Mouse (Mus musculus) liver, embryonic 14.5 days (tissue): Measurements from ENCODE around the gene Gabrr3. TPM values are rescaled to one million over a fixed set of nuclear protein-coding genes. Genes with fewer than 3 reads are reported as not detected.

ENCODE experiments used
- ATAC-seq: fragments of 200-750 bp; cut with Nextera tagmentation; 2 replicates; pipeline ENCODE4 v1.8.0; 2017; ENCODE audit warnings: moderate number of reproducible peaks, mild to moderate bottlenecking, moderate library complexity; ENCODE audit not compliant: insufficient read depth
- DNase-seq, 3 experiments: peaks; one replicate each; pipeline ENCODE4 v3.0.0-alpha.2; 2012 to 2013; ENCODE audit warnings: low read depth in 3 of 3, low spot score in 3 of 3
- H3K27ac ChIP-seq: fragments of 300-500 bp; sonication (generic); 2 replicates; pipeline ENCODE4 v1.5.1; 2014; ENCODE audit warnings: moderate library complexity, mild to moderate bottlenecking, control low read depth, inconsistent platforms
- H3K27me3 ChIP-seq: fragments of 300-500 bp; sonication (generic); 2 replicates; pipeline ENCODE4 v1.6.1; 2014; ENCODE audit warnings: mild to moderate bottlenecking, low read length, moderate library complexity; ENCODE audit not compliant: control insufficient read depth, insufficient read depth
- H3K36me3 ChIP-seq: fragments of 300-500 bp; sonication (generic); replicated peaks from 2 replicates; pipeline ENCODE4 v1.6.1; 2014; ENCODE audit warnings: low read depth; ENCODE audit not compliant: control insufficient read depth, insufficient read depth
- H3K4me1 ChIP-seq, 2 experiments: fragments of 200-500 bp in 1 of 2; fragments of 300-500 bp in 1 of 2; sonication (generic) in 1 of 2; replicated peaks; 2 replicates each; pipeline ENCODE4 v1.6.1; 2012 to 2014; ENCODE audit warnings: antibody characterized with exemption in 1 of 2, inconsistent platforms in 1 of 2, low read length in 1 of 2; ENCODE audit not compliant: control insufficient read depth in 2 of 2, insufficient read depth in 2 of 2
- H3K4me2 ChIP-seq: fragments of 300-500 bp; sonication (generic); 2 replicates; pipeline ENCODE4 v1.6.1; 2014; ENCODE audit warnings: low read depth, mild to moderate bottlenecking, control low read depth, moderate library complexity
- H3K4me3 ChIP-seq, 2 experiments: fragments of 200-500 bp in 1 of 2; fragments of 300-500 bp in 1 of 2; sonication (generic) in 1 of 2; 2 replicates each; pipeline ENCODE4 v1.5.1; 2012 to 2014; ENCODE audit warnings: low read depth in 2 of 2, low read length in 2 of 2, mild to moderate bottlenecking in 2 of 2, control low read depth in 1 of 2, inconsistent platforms in 1 of 2, moderate library complexity in 1 of 2; ENCODE audit not compliant: insufficient read depth in 1 of 2
- H3K9ac ChIP-seq: fragments of 300-500 bp; sonication (generic); replicated peaks from 2 replicates; pipeline ENCODE4 v1.6.1; 2014; ENCODE audit warnings: mild to moderate bottlenecking, control low read depth, moderate library complexity
- H3K9me3 ChIP-seq: fragments of 300-500 bp; sonication (generic); 2 replicates; pipeline ENCODE4 v1.6.1; 2016; ENCODE audit warnings: low read length, mixed read lengths; ENCODE audit not compliant: control insufficient read depth
- CTCF ChIP-seq: IDR thresholded peaks from 2 replicates; pipeline ENCODE4 v1.5.1; 2016; ENCODE audit warnings: antibody characterized with exemption, low read depth, control low read depth
- EP300 ChIP-seq: IDR thresholded peaks from 2 replicates; pipeline ENCODE4 v1.6.1; 2016; ENCODE audit warnings: antibody characterized with exemption, low read depth
- WGBS: fragments of 180-500 bp; shearing (Covaris S2); extraction: QIAGEN DNeasy Blood & Tissue Kit; methylation state at CpG from one replicate; pipeline ENCODE4 v1.1.7; 2014; ENCODE audit not compliant: insufficient replicate concordance; 5-methylcytosine and 5-hydroxymethylcytosine counted together
- polyA plus RNA-seq, 2 experiments: library from polyadenylated mRNA; depleted of rRNA in 1 of 2; stranded (reverse) in 1 of 2; unstranded in 1 of 2; fragments of >200 nt; fragmentation: Nextera tagmentation in 1 of 2; extraction: Ambion mirVana in 1 of 2; gene quantifications; 2 replicates each; pipeline versions ENCODE4 v1.2.1 to v1.2.3; 2012 to 2014

The Gabrr3 gene
- polyA plus RNA-seq (2012; rRNA removed) (not detected in 2 replicates), polyA plus RNA-seq (2014; fragmentation: Nextera tagmentation; extraction: Ambion mirVana) (not detected in 2 replicates)

- Histone ChIP-seq H3K27me3 (no peaks in the 10 kb centered on the region), H3K9ac (no peak within 1 kb of the TSS), H3K4me1 (no peaks in the 10 kb centered on the region), H3K4me2 (no peak within 1 kb of the TSS), H3K9me3 (no peaks in the 10 kb centered on the region), H3K4me3 (no peak within 1 kb of the TSS), H3K36me3 (no peaks in the 10 kb centered on the region), H3K27ac (no peak within 1 kb of the TSS)
- 39% methylated on average over 5 of the region's 5 CpGs for WGBS
- TF ChIP-seq EP300 (no peak), CTCF (no peak)
- no peak for ATAC-seq
- DNase-seq = no peak
These were observed at the start of gene Gabrr3 for GRCm38 (mm10) chr16:59407032-59407431. Gene Gabrr3, plus strand, starts transcription at chr16:59407332.

GRCm38 (mm10) chr16:59363893-59364292, 43.2 kb upstream of the Gabrr3 start, which contains the start of gene Olfr209:
Gene Olfr209, minus strand, starts transcription at chr16:59363993.
- H3K4me3 ChIP-seq = no peak within 1 kb of the TSS
- no peaks in the 10 kb centered on the region for H3K4me1 ChIP-seq
- TF ChIP-seq EP300 (no peak), CTCF (no peak)
- DNase-seq = no peak
- 39% methylated on average over 2 of the region's 2 CpGs for WGBS
- no peaks in the 10 kb centered on the region for H3K36me3 ChIP-seq
- no peak within 1 kb of the TSS for H3K4me2 ChIP-seq
- no peaks in the 10 kb centered on the region for H3K27me3 ChIP-seq
- no peaks in the 10 kb centered on the region for H3K9me3 ChIP-seq
- no peak within 1 kb of the TSS for H3K27ac ChIP-seq
- no peak within 1 kb of the TSS for H3K9ac ChIP-seq
- no peak for ATAC-seq

GRCm38 (mm10) chr16:59393300-59393699, 13.8 kb upstream of the Gabrr3 start:
- DNase-seq (no peak), ATAC-seq (no peak)
- no peak for TF ChIP-seq EP300
- TF ChIP-seq CTCF = no peak
- 60% methylated on average over 3 of the region's 3 CpGs for WGBS
- Histone ChIP-seq H3K27me3 (no peaks in the 10 kb centered on the region), H3K4me1 (no peaks in the 10 kb centered on the region), H3K36me3 (no peaks in the 10 kb centered on the region), H3K9me3 (no peaks in the 10 kb centered on the region), H3K27ac (no peak overlapping the region), H3K9ac (no peak overlapping the region), H3K4me3 (no peak overlapping the region), H3K4me2 (no peak overlapping the region)

GRCm38 (mm10) chr16:59401102-59401501, 6.0 kb upstream of the Gabrr3 start:
- Histone ChIP-seq H3K27me3 (no peaks in the 10 kb centered on the region), H3K4me2 (no peak overlapping the region), H3K4me3 (no peak overlapping the region), H3K4me1 (no peaks in the 10 kb centered on the region), H3K9me3 (no peaks in the 10 kb centered on the region), H3K27ac (no peak overlapping the region), H3K9ac (no peak overlapping the region), H3K36me3 (no peaks in the 10 kb centered on the region)
- DNase-seq (no peak), ATAC-seq (no peak)
- WGBS = 53% methylated on average over 7 of the region's 7 CpGs
- peak; percentile 30; the same call in 1 of the 2 replicates for TF ChIP-seq CTCF
- no peak for TF ChIP-seq EP300

GRCm38 (mm10) chr16:59401985-59402384, 5.1 kb upstream of the Gabrr3 start:
- no peaks in the 10 kb centered on the region for H3K4me1 ChIP-seq
- H3K9me3 ChIP-seq = no peaks in the 10 kb centered on the region
- ATAC-seq (no peak), DNase-seq (no peak)
- no peaks in the 10 kb centered on the region for H3K27me3 ChIP-seq
- H3K27ac ChIP-seq = no peak overlapping the region
- no peaks in the 10 kb centered on the region for H3K36me3 ChIP-seq
- H3K4me2 ChIP-seq = no peak overlapping the region
- no peak overlapping the region for H3K4me3 ChIP-seq
- 58% methylated on average over 4 of the region's 4 CpGs for WGBS
- no peak overlapping the region for H3K9ac ChIP-seq
- TF ChIP-seq EP300 = no peak
- TF ChIP-seq CTCF = no peak
